In genomic region chr8:44779212-44779611, GRCm38 (mm10) we compare ENCODE assay signal across 11 mouse cellular contexts.
ATAC-seq and TF ChIP-seq lines count a peak whose summit lies in the region.
"Had no signal": no experiment of that assay in that cellular context is flagged by ENCODE, and none has a peak within 500 bp of the region (broad histone marks: within the 10 kb centered on the region; RNA-seq: fewer than 3 reads in every experiment).

No protein-coding gene starts in this region.

- no peaks in the 10 kb centered on the region for H3K36me3 ChIP-seq in intestine, embryonic 16.5 days (ENCODE audit: control insufficient read depth, insufficient read depth, low read length)
- no peaks in the 10 kb centered on the region for H3K36me3 ChIP-seq in intestine, embryonic 15.5 days
- H3K36me3 ChIP-seq in intestine, postnatal 0 days (ENCODE audit: control insufficient read depth, insufficient read depth): no peaks in the 10 kb centered on the region
- H3K36me3 ChIP-seq in small intestine, adult 2 months (ENCODE audit: control insufficient read depth, insufficient read depth, low read length): no peaks in the 10 kb centered on the region
- no peaks in the 10 kb centered on the region for H3K36me3 ChIP-seq in midbrain, embryonic 13.5 days
- no peaks in the 10 kb centered on the region for H3K36me3 ChIP-seq in midbrain, embryonic 16.5 days (ENCODE audit: control insufficient read depth, insufficient read depth, low read length)
- H3K36me3 ChIP-seq: G1E had no signal

- TF ChIP-seq POLR2A in small intestine, adult 2 months (IDR thresholded peaks at IDR 0.05; ENCODE audit: low read depth, low read length): no peak

- peak; percentile 63 for ATAC-seq in intestine, embryonic 16.5 days
- no peak for ATAC-seq in intestine, embryonic 15.5 days
- peak; percentile 83 for ATAC-seq in intestine, postnatal 0 days
- ATAC-seq in midbrain, embryonic 13.5 days: no peak
- no peak for ATAC-seq in midbrain, embryonic 16.5 days
- ATAC-seq: activated CD4-positive, CD25-positive, alpha-beta regulatory T cell, adult 4 months; CD4-positive, CD25-positive, alpha-beta regulatory T cell, adult 4 months; Patski had no signal

- no peak for TF ChIP-seq CTCF in intestine, postnatal 0 days (IDR thresholded peaks at IDR 0.05; ENCODE audit: low read depth)
- no peak for TF ChIP-seq CTCF in small intestine, adult 2 months (IDR thresholded peaks at IDR 0.05; ENCODE audit: extremely low read depth, insufficient read length, insufficient replicate concordance, low read depth, low read length)

- H3K4me3 ChIP-seq in intestine, embryonic 16.5 days (ENCODE audit: low read length): no peak overlapping the region
- no peak overlapping the region for H3K4me3 ChIP-seq in intestine, embryonic 15.5 days (replicated peaks)
- H3K4me3 ChIP-seq in intestine, postnatal 0 days (ENCODE audit: low read depth, low read length): no peak overlapping the region
- H3K4me3 ChIP-seq in small intestine, adult 2 months (ENCODE audit: low read depth, low read length): no peak overlapping the region
- no peak overlapping the region for H3K4me3 ChIP-seq in midbrain, embryonic 13.5 days (replicated peaks)
- no peak overlapping the region for H3K4me3 ChIP-seq in midbrain, embryonic 16.5 days (ENCODE audit: low read depth, low read length)

- no peaks in the 10 kb centered on the region for H3K27me3 ChIP-seq in intestine, embryonic 16.5 days (replicated peaks; ENCODE audit: control insufficient read depth, insufficient read depth, low read length)
- H3K27me3 ChIP-seq in intestine, embryonic 15.5 days (replicated peaks): no peaks in the 10 kb centered on the region
- H3K27me3 ChIP-seq in intestine, postnatal 0 days (replicated peaks; ENCODE audit: control insufficient read depth, insufficient read depth, low read length): no peaks in the 10 kb centered on the region
- H3K27me3 ChIP-seq in small intestine, adult 2 months (ENCODE audit: control insufficient read depth, insufficient read depth, low read length): no peaks in the 10 kb centered on the region
- no peaks in the 10 kb centered on the region for H3K27me3 ChIP-seq in midbrain, embryonic 13.5 days
- no peaks in the 10 kb centered on the region for H3K27me3 ChIP-seq in midbrain, embryonic 16.5 days (ENCODE audit: control insufficient read depth, insufficient read depth, low read depth, low read length)
- H3K27me3 ChIP-seq: CH12.LX, Patski had no signal

- 77% methylated on average over 1 of the region's 1 CpGs for WGBS in intestine, embryonic 16.5 days
- 78% methylated on average over 1 of the region's 1 CpGs for WGBS in intestine, embryonic 15.5 days
- 35% methylated on average over 1 of the region's 1 CpGs for WGBS in intestine, postnatal 0 days
- 29% methylated on average over 1 of the region's 1 CpGs for WGBS in small intestine, adult 2 months
- 84% methylated on average over 1 of the region's 1 CpGs for WGBS in midbrain, embryonic 13.5 days
- WGBS in midbrain, embryonic 16.5 days: 90% methylated on average over 1 of the region's 1 CpGs

- no peak overlapping the region for H3K9ac ChIP-seq in intestine, embryonic 16.5 days (ENCODE audit: low read depth, low read length)
- H3K9ac ChIP-seq in intestine, embryonic 15.5 days: no peak overlapping the region
- H3K9ac ChIP-seq in intestine, postnatal 0 days (ENCODE audit: low read depth, low read length): no peak overlapping the region
- H3K9ac ChIP-seq in midbrain, embryonic 13.5 days (replicated peaks): no peak overlapping the region
- no peak overlapping the region for H3K9ac ChIP-seq in midbrain, embryonic 16.5 days (ENCODE audit: low read depth, low read length)

- no peaks in the 10 kb centered on the region for H3K4me1 ChIP-seq in intestine, embryonic 16.5 days (ENCODE audit: control insufficient read depth, insufficient read depth, low read length)
- H3K4me1 ChIP-seq in intestine, embryonic 15.5 days (replicated peaks): no peaks in the 10 kb centered on the region
- H3K4me1 ChIP-seq in intestine, postnatal 0 days (replicated peaks; ENCODE audit: control insufficient read depth, insufficient read depth, low read length): no peaks in the 10 kb centered on the region
- H3K4me1 ChIP-seq in small intestine, adult 2 months (ENCODE audit: control insufficient read depth, insufficient read depth, insufficient read length, low read length): peaks cover 12% of the 10 kb centered on the region; the same call in 1 of the 2 replicates
- H3K4me1 ChIP-seq in midbrain, embryonic 13.5 days (replicated peaks): no peaks in the 10 kb centered on the region
- H3K4me1 ChIP-seq in midbrain, embryonic 16.5 days (ENCODE audit: control insufficient read depth, insufficient read depth, low read length): no peaks in the 10 kb centered on the region

- H3K4me2 ChIP-seq in intestine, embryonic 16.5 days (ENCODE audit: low read depth, low read length): no peak overlapping the region
- H3K4me2 ChIP-seq in intestine, embryonic 15.5 days (replicated peaks): no peak overlapping the region
- no peak overlapping the region for H3K4me2 ChIP-seq in intestine, postnatal 0 days (replicated peaks; ENCODE audit: low read depth)
- H3K4me2 ChIP-seq in midbrain, embryonic 13.5 days (replicated peaks): no peak overlapping the region
- no peak overlapping the region for H3K4me2 ChIP-seq in midbrain, embryonic 16.5 days (ENCODE audit: low read length)

- H3K9me3 ChIP-seq in intestine, embryonic 16.5 days (ENCODE audit: control insufficient read depth, low read length): no peaks in the 10 kb centered on the region
- H3K9me3 ChIP-seq in intestine, embryonic 15.5 days: no peaks in the 10 kb centered on the region
- no peaks in the 10 kb centered on the region for H3K9me3 ChIP-seq in intestine, postnatal 0 days (ENCODE audit: control insufficient read depth)
- H3K9me3 ChIP-seq in midbrain, embryonic 13.5 days: no peaks in the 10 kb centered on the region
- H3K9me3 ChIP-seq in midbrain, embryonic 16.5 days (replicated peaks; ENCODE audit: control insufficient read depth, low read length, poor library complexity, severe bottlenecking): no peaks in the 10 kb centered on the region

- no peak overlapping the region for H3K27ac ChIP-seq in intestine, embryonic 16.5 days (ENCODE audit: low read length)
- H3K27ac ChIP-seq in intestine, embryonic 15.5 days: no peak overlapping the region
- H3K27ac ChIP-seq in intestine, postnatal 0 days (ENCODE audit: low read depth, low read length): no peak overlapping the region; the same call in 1 of the 2 replicates
- peak overlapping the region; percentile 76 for H3K27ac ChIP-seq in small intestine, adult 2 months (ENCODE audit: insufficient read depth, low read depth, low read length)
- no peak overlapping the region for H3K27ac ChIP-seq in midbrain, embryonic 13.5 days
- H3K27ac ChIP-seq in midbrain, embryonic 16.5 days (ENCODE audit: low read length): no peak overlapping the region

Comparison
In these comparisons a context has a peak if more than half of its experiments do, and no peak if none do; other contexts are left out.
1. ATAC-seq: peak in intestine, embryonic 16.5 days (single experiment) and intestine, postnatal 0 days (single experiment); none in intestine, embryonic 15.5 days (single experiment), midbrain, embryonic 13.5 days (single experiment) and midbrain, embryonic 16.5 days (single experiment).